Mouse (Mus musculus): Measurements from ENCODE around the gene Rabgap1.

GRCm38 (mm10) chr2:37578185-37578584, 135.1 kb downstream of the Rabgap1 start:
- no peak for TF ChIP-seq POLR2A (IDR thresholded peaks at IDR 0.05; ENCODE audit: borderline replicate concordance, extremely low read depth, insufficient read depth, insufficient read length, poor library complexity, severe bottlenecking)
- no peak for TF ChIP-seq CTCF (IDR thresholded peaks at IDR 0.05; ENCODE audit: borderline replicate concordance, extremely low read depth, insufficient read depth, insufficient read length)
